Mouse (Mus musculus): ENCODE data around the gene Smim27. TPM values are rescaled to one million over a fixed set of nuclear protein-coding genes. Genes with fewer than 3 reads are reported as not detected.

Smim27 gene
- total RNA-seq, 2 experiments from 2014 or later = 13.8 to 16.3 TPM

Other genes starting within 250 kb of the Smim27 start
- 10 to 100 TPM; 30.9 to 34.8 TPM for gene Aco1, start 126.5 kb upstream of the Smim27 start, total RNA-seq (2021)
- gene Ddx58, start 29.8 kb upstream of the Smim27 start, total RNA-seq (2021) = 1 to 10 TPM; 3.2 to 3.6 TPM
- 10 to 100 TPM; 19.2 to 20.4 TPM for gene Topors, start 271 bp downstream of the Smim27 start, total RNA-seq (2021)
- 100 to 1,000 TPM; 166 to 192 TPM for gene Ndufb6, start 9.8 kb downstream of the Smim27 start, total RNA-seq (2021)
- 1 to 10 TPM; 6.0 to 8.4 TPM for gene Tmem215, start 202.6 kb downstream of the Smim27 start, total RNA-seq (2021)